Mouse (Mus musculus): ENCODE data around the gene Tfeb. TPM values are rescaled to one million over a fixed set of nuclear protein-coding genes. Genes with fewer than 3 reads are reported as not detected.

Gene Tfeb
- polyA plus RNA-seq (2012; rRNA removed): 18.0 and 20.3 TPM in 2 replicates

- DNase-seq (ENCODE audit: low read depth, low spot score): peak; percentile 70
- 2% methylated on average over 44 of the region's 47 CpGs for WGBS
These were observed at the start of gene Tfeb for GRCm38 (mm10) chr17:47736856-47737255. Tfeb (plus strand) TSS chr17:47737030.

DNA sequence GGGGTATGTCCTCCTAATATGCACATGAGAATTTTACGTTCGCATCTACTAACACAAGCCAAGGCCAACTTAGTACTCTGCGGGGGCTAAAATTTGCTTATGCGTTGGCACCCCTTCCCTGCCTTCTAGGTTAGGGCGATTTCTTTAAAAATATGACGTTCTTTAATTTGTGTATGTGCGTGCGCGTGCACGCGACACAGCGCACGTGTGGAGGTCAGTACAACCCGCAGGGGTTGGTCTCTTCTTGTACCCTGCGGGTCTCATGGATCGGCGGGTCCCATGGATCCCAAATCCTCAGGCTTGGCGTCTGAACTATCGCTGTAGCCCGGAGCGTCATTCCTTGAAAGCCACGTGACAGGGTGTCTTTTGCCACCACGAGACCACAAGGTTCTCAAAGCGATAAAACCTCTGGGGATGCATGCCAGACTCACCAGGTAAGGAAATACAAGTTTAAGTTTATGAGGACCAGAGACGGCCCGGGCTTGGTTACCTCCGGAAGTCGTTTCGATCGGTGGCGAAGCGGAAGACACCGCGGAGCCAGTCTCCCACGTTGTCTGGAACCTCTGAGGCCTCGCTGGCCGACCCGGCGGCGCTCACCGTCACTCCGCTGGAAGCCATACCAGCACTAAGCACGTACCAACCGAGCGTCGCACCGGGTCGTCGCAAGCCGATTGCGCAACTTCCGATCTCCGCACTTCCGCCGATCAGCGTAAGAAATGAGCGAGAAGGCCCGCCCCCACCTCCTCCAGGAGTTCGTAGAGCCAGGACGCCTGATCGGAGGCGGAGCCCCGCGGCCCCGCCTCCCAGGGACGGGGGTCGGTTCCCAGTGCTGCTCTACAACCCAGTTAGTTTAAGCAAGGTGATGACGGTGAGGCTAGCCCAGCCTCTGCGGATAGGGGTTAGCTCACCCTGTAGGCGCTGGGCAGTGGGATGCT is 49.2 kb upstream of the Tfeb start:
- whole genome bisulfite sequencing: under 1% methylated on average over 70 of the region's 70 CpGs
- peak; percentile 82 for DNase-seq (ENCODE audit: low read depth, low spot score)

DNA sequence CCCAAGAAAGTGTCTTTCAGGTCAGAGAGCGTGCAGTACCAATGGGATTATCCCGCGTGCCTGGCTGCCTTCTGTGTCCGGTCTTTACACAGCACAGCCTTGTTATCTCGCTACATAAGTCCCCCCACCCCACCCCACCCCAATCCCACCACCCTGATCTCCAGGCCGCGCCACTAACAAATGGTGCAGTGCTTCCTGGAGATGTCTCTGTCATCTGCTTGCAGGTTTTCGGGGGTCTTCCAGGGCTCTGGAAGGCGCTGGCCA is 48.6 kb upstream of the Tfeb start, which contains the start of gene Tomm6:
Tomm6 (minus strand) TSS at position 43 of the 264 bp plus-strand sequence.
- DNase-seq (ENCODE audit: low read depth, low spot score): no peak
- WGBS: 0% methylated on average over 9 of the region's 9 CpGs

DNA sequence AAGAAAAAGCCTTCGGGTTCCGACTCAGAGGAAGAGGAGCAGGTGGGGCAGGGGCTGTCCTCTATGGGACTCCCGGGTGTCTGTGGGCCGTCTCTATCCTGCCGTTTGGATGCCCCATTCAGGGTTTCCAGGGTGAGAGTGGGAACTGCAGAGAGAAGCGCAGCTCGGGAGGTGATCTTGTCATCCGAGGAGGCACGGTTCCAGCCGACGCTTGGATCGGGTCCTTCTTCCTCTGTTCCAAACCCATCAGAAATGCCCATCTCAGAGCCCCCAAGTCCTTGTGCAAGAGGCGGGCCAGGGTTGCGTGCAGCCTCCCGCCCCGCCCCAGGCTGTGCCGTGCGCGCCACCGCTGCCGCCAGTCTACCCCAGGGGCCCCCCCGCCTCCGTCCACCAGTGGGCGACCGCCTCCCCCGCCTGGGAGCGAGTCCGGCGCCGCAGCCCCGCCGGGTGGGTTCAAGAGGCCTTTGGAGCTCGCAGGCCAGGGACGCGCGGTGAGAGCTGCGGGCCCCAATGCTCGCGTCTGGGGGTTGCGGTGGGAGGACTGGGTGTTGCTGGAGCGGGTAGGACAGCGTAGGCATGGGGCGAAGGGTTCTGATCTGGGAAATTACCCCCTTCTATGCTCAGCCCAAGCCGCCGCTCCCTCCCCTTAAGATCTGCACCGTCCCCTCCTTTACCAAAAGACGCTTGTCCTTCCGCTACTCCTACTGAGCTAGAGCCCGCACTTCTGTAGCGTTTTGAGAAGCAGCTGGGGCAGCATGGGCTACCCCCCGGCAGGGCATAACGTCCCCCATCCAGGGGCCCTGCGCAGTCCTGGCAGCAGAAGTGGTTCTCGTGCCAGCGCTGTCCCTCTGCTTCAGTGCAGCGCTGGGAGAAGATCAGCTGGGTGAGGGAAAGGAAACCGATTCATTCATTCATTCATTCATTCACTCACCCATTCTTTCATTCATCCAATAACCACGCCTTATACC is 47.9 kb upstream of the Tfeb start, which contains the start of gene Frs3:
Frs3 (plus strand) TSS at position 423 of the 968 bp plus-strand sequence.
- no peak for DNase-seq (ENCODE audit: low read depth, low spot score)
- 2% methylated on average over 58 of the region's 58 CpGs for WGBS

- no peak for DNase-seq (ENCODE audit: low read depth, low spot score)
- 83% methylated on average over 8 of the region's 8 CpGs for WGBS
These were observed 46.9 kb upstream of the Tfeb start for GRCm38 (mm10) chr17:47689894-47690293.

- DNase-seq (ENCODE audit: low read depth, low spot score): no peak
These were observed 45.2 kb upstream of the Tfeb start for GRCm38 (mm10) chr17:47691650-47692049.

GRCm38 (mm10) chr17:47693671-47694441 is 43.0 kb upstream of the Tfeb start:
- DNase-seq (ENCODE audit: low read depth, low spot score): no peak
- 62% methylated on average over 13 of the region's 13 CpGs for WGBS

More at GRCm38 (mm10) chr17:47691650-47692049, 45.2 kb upstream of the Tfeb start:
- WGBS: 94% methylated on average over 3 of the region's 3 CpGs

DNA sequence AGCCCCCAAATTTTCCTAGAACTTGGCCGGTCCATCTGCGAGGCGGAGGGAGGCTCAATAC is 42.6 kb upstream of the Tfeb start, which contains the start of gene Gm21981:
Gm21981 (minus strand) TSS at position 14 of the 61 bp plus-strand sequence.
- WGBS: 3% methylated on average over 3 of the region's 3 CpGs
- no peak for DNase-seq (ENCODE audit: low read depth, low spot score)

- WGBS: 2% methylated on average over 79 of the region's 82 CpGs
- peak; percentile 60 for DNase-seq (ENCODE audit: low read depth, low spot score)
These were observed 42.1 kb upstream of the Tfeb start, which contains the start of gene Prickle4 for GRCm38 (mm10) chr17:47694503-47695336. Prickle4 (minus strand) TSS chr17:47694736.

- DNase-seq (ENCODE audit: low read depth, low spot score): no peak
- 1% methylated on average over 23 of the region's 23 CpGs for WGBS
These were observed 41.5 kb upstream of the Tfeb start for GRCm38 (mm10) chr17:47695337-47695710.

DNA sequence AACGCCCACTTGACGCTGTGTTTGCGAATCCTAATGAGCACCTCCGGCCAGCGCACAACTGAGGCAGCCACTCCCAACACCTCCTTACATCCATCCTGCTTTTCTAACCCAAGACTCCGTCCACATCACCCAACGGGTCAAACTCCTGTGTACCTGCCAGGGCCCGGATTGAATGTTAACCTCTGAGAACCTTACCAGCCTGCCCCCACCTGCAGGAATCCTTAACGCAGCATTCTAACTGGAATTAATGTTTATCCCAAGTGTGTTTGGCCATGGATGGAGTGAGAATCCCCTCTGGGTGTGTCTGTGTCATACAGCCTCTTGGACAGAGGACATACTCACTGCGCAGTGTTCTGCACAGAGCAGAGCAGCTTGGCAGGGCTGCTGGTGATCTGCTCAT is 38.7 kb upstream of the Tfeb start:
- no peak for DNase-seq (ENCODE audit: low read depth, low spot score)
- 92% methylated on average over 10 of the region's 10 CpGs for WGBS

DNA sequence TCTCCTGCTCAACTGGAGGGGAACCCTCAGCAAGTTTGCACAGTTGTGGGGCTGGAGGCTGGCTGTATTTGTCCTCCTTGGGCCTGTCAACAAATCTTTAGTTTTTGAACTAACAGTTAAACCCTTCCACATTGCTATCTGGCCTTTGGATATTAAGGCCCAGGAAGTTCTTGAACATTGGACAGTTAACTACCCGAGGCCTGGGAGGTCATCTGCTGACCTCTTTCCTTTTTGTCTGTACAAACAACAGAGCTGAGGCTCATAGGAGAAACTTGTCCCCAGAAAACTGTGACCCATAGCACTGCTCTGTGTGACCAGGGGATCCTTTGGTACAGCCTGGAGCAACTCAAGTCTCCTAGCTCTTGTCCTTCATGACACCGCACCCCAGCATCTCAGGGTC is 37.8 kb upstream of the Tfeb start:
- no peak for DNase-seq (ENCODE audit: low read depth, low spot score)

GRCm38 (mm10) chr17:47701793-47702192 is 35.0 kb upstream of the Tfeb start:
- DNase-seq (ENCODE audit: low read depth, low spot score): no peak
- WGBS: 88% methylated on average over 9 of the region's 9 CpGs

More for the DNA sequence above, 37.8 kb upstream of the Tfeb start:
- 72% methylated on average over 2 of the region's 2 CpGs for WGBS

- 78% methylated on average over 28 of the region's 28 CpGs for WGBS
- no peak for DNase-seq (ENCODE audit: low read depth, low spot score)
These were observed 34.1 kb upstream of the Tfeb start for GRCm38 (mm10) chr17:47702548-47703345.

- WGBS: 77% methylated on average over 20 of the region's 20 CpGs
- DNase-seq (ENCODE audit: low read depth, low spot score): no peak
These were observed 33.3 kb upstream of the Tfeb start for GRCm38 (mm10) chr17:47703556-47703955.

GRCm38 (mm10) chr17:47704692-47705091 is 32.1 kb upstream of the Tfeb start:
- DNase-seq (ENCODE audit: low read depth, low spot score): no peak
- 85% methylated on average over 4 of the region's 4 CpGs for WGBS

GRCm38 (mm10) chr17:47706196-47706595 is 30.6 kb upstream of the Tfeb start:
- DNase-seq (ENCODE audit: low read depth, low spot score): no peak
- 57% methylated on average over 1 of the region's 1 CpGs for WGBS

DNA sequence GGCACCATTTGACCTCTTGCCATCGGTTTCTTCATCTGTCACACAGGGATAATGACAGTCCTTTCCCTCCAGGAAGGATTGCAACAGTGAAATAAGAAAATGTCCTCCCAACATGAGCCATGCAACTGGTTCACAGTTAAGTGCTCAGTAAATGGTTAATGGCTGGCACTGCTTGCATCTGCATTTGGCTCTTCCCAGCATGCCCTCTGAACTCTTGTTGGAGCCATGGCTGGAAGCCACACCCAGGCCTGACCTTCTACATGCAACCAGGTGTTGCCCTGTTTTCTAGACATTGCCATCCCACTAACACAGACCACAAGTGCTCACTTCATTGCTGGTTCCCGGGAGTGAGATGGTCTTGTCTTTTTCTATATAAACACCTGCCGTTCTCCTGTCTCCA is 28.9 kb upstream of the Tfeb start:
- 74% methylated on average over 3 of the region's 3 CpGs for WGBS

More for the DNA sequence above, 28.9 kb upstream of the Tfeb start:
- no peak for DNase-seq (ENCODE audit: low read depth, low spot score)

Measured in large intestine, adult 2 months (tissue).